Mouse (Mus musculus) forebrain, embryonic 13.5 days (tissue): Measurements from ENCODE around the gene Zdhhc18. TPM values are rescaled to one million over a fixed set of nuclear protein-coding genes. Genes with fewer than 3 reads are reported as not detected.
"Not testable (repeated sequence)": the region's sequence is repeated elsewhere in the genome, so short reads cannot be mapped to it uniquely, and the experiment has no call there.

Source experiments
- ATAC-seq: fragments of 200-750 bp; cut with Nextera tagmentation; 2 replicates; pipeline ENCODE4 v1.8.0; 2017
- H3K27ac ChIP-seq: fragments of 300-500 bp; sonication (generic); 2 replicates; pipeline ENCODE4 v1.5.1; 2015; ENCODE audit warnings: inconsistent platforms, mild to moderate bottlenecking, moderate library complexity
- H3K27me3 ChIP-seq: fragments of 300-500 bp; sonication (generic); 2 replicates; pipeline ENCODE4 v1.6.1; 2015; ENCODE audit warnings: mild to moderate bottlenecking, inconsistent platforms
- H3K36me3 ChIP-seq: fragments of 300-500 bp; sonication (generic); 2 replicates; pipeline ENCODE4 v1.6.1; 2015; ENCODE audit warnings: mild to moderate bottlenecking, inconsistent platforms; ENCODE audit not compliant: poor library complexity, severe bottlenecking
- H3K4me1 ChIP-seq: fragments of 300-500 bp; sonication (generic); 2 replicates; pipeline ENCODE4 v1.6.1; 2015; ENCODE audit warnings: inconsistent platforms
- H3K4me2 ChIP-seq: fragments of 300-500 bp; sonication (generic); 2 replicates; pipeline ENCODE4 v1.6.1; 2015; ENCODE audit warnings: inconsistent platforms, mild to moderate bottlenecking, moderate library complexity
- H3K4me3 ChIP-seq: fragments of 300-500 bp; sonication (generic); 2 replicates; pipeline ENCODE4 v1.5.1; 2015; ENCODE audit warnings: mild to moderate bottlenecking, inconsistent platforms
- H3K9ac ChIP-seq: fragments of 300-500 bp; sonication (generic); 2 replicates; pipeline ENCODE4 v1.6.1; 2015; ENCODE audit warnings: mild to moderate bottlenecking, inconsistent platforms
- H3K9me3 ChIP-seq: fragments of 300-500 bp; sonication (generic); replicated peaks from 2 replicates; pipeline ENCODE4 v1.6.1; 2016; ENCODE audit warnings: inconsistent platforms
- WGBS: fragments of 180-500 bp; shearing (Covaris S2); methylation state at CpG from one replicate; pipeline ENCODE4 v1.1.7; 2015; 5-methylcytosine and 5-hydroxymethylcytosine counted together
- polyA plus RNA-seq: library from polyadenylated mRNA; unstranded; fragments of >200 nt; fragmentation: Nextera tagmentation; extraction: Ambion mirVana; gene quantifications from 2 replicates; pipeline ENCODE4 v1.2.1, GENCODE M21; 2015

The Zdhhc18 gene
- polyA plus RNA-seq, 1 experiment from 2014 or later: 3.2 TPM

DNA sequence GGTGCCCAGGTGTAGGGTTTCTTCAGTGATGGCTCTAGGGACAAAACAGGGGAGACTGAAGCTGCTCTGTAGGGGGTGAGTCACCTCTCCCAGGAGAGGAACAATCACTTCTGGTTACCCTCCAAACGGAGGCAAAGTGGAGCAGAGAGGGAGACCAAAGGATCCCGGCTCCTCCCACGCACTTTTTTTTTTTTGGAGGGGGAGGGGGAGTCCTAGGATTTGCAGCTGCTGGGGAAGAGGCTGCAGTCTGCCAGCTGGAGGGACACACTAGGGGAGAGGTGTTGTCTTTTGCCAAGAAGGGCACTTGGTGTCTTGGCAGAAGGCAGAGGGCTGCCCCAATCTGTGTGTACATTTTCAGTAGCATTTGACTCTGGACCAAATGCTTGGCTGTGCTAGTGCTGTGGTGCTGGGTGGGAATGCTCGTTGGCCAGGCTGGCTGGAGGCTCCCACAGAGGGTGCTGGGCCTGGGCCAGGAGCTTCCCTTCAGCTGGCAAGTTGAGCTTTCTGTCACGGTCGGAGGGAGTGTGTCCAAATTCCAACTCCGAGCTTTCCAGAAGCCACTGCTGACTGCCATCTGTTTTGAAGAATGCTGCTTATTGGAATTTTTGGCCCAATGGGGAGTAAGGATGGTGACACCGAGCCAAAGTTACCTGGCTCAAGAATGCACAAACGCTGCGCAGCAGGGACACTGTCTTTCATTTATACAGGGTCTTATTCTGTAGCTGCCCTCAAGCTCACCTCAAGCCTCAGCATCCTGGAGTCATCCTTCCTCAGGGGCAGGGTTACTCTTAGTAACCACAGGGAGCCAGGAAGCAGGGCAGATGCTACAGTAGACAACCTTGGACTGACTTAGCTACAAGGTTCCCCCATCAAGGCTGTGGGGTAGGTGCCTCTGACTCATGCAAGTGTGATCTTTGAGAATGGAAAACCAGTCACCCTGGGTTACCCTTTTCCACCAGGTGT is 10.5 kb upstream of the Zdhhc18 start:
- Histone ChIP-seq H3K9me3 (no peaks in the 10 kb centered on the region), H3K4me3 (no peak overlapping the region), H3K4me2 (peak overlapping the region; percentile 40), H3K9ac (peak overlapping the region; percentile 36), H3K4me1 (peaks cover 26% of the 10 kb centered on the region), H3K27me3 (no peaks in the 10 kb centered on the region), H3K36me3 (peaks cover 22% of the 10 kb centered on the region), H3K27ac (peak overlapping the region; percentile 78)
- peak; percentile 80 for ATAC-seq
- 17% methylated on average over 10 of the region's 10 CpGs for WGBS

DNA sequence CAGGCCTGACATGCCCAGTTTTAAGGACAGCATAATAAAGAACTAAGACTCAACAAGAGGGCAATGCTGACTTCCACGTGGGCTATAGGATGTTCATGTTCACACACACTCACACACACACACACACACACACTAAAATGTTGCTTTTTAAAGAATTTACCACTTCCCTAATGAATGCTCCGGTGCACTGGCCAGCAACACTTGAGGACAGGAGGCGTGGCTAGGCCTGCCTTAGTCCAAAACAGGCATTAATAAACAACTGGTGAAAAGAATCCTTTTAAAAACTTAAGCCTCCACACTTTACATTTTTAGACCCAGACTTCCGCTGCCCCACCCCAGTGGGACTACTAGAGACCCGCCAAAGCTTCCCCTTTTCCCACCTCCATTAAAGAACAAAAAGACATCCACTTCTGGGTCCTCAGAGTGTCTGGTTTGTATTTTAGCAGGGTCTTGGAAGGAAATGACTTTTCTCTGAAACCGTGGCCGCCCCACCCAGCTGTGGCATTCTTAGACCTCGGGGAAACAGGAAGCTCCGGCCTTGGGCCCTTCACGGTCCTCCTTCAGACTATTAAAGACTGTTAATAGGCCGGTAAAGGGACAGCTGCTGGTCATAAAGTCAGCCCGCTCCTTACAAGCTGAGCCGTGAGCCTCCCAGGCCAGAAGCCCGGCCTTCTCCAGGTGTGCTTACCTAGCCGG is 9.7 kb upstream of the Zdhhc18 start:
- H3K4me3 ChIP-seq: no peak overlapping the region
- H3K9ac ChIP-seq: peak overlapping the region; percentile 36
- no peak for ATAC-seq
- peaks cover 15% of the 10 kb centered on the region; the same call in 1 of the 2 replicates for H3K36me3 ChIP-seq
- peak overlapping the region; percentile 78 for H3K27ac ChIP-seq
- H3K27me3 ChIP-seq: no peaks in the 10 kb centered on the region
- WGBS: 18% methylated on average over 15 of the region's 15 CpGs
- no peaks in the 10 kb centered on the region for H3K9me3 ChIP-seq
- H3K4me2 ChIP-seq: peak overlapping the region; percentile 40
- H3K4me1 ChIP-seq: peaks cover 21% of the 10 kb centered on the region

DNA sequence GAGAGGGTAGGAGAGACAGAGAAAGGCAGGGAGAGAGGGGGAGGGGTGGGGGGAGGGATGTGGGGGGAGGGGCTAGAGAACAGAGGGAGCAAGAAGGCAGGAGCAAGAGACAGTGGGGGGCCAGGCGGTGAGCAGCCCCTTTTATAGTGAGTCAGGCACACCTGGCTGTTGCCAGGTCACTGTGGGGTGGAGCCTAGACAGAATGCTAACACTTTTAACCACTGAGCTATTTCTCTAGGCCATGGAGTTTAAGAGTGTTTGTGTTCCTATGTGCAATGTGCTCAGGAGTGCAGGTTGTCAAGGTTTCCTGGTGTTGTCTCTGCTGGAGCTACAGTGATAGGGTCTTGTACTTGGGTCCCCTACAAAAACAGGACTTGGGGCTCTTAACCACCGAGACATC is 8.8 kb upstream of the Zdhhc18 start:
- Histone ChIP-seq H3K27ac (no peak overlapping the region), H3K27me3 (no peaks in the 10 kb centered on the region), H3K9me3 (no peaks in the 10 kb centered on the region), H3K4me1 (peaks cover 21% of the 10 kb centered on the region), H3K4me2 (no peak overlapping the region), H3K4me3 (no peak overlapping the region), H3K9ac (no peak overlapping the region), H3K36me3 (peaks cover 11% of the 10 kb centered on the region; the same call in 1 of the 2 replicates)
- no peak for ATAC-seq
- WGBS: 35% methylated on average over 2 of the region's 2 CpGs

DNA sequence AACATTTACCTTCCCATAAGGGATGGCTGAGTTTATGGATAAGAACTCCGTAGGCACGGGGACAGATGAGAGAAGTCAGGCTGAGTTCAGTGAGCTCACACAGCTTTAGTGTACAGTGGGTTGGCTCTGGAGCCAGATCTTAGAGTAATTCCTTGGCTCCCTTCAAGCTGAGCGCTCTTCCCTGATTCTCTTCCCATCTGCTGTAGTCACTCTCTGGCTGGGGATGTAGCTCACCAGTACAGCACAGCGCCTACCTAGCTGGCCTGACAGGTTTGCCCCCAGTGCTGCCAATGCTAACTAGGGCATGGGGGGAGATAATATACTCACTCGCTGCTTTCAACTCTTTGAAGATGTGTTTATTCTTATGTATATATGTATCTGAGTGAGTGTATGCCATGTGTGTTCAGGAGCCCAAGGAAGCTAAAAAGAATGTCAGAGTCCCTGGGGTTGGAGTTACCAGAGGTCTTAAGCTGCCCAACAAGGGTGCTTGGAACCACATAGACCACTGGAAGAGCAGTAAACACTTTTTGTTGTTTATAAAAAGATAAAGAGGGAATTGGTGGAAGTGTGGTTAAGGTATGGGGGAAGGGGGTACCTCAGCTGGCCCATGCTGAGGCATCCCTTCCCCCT is 8.0 kb upstream of the Zdhhc18 start:
- WGBS: 50% methylated on average over 5 of the region's 5 CpGs
- H3K4me3 ChIP-seq: no peak overlapping the region
- H3K9me3 ChIP-seq: no peaks in the 10 kb centered on the region
- H3K4me1 ChIP-seq: peaks cover 21% of the 10 kb centered on the region
- H3K9ac ChIP-seq: no peak overlapping the region
- ATAC-seq: no peak
- H3K27me3 ChIP-seq: no peaks in the 10 kb centered on the region
- H3K27ac ChIP-seq: no peak overlapping the region
- H3K36me3 ChIP-seq: peaks cover 11% of the 10 kb centered on the region; the same call in 1 of the 2 replicates
- H3K4me2 ChIP-seq: no peak overlapping the region

DNA sequence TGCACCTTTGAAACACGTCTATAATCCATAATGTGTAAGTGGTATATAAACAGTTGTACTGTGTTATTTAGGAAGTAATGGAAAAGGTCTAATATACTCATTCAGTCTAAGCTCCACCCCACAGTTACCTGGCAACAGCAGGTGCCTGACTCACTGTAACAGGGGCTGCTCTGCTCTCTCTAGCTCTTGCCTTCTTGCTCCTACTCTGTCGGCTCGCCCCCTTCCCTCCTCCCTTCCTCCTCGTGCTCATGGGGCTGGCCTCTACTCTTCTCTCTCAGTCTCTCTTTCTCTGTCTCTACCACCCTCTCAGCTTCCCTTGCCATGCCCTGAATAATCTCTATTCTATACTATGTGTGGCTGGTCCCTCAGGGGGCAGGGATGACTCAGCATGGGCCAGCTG is 7.0 kb upstream of the Zdhhc18 start:
- Histone ChIP-seq H3K27ac (no peak overlapping the region), H3K36me3 (peaks cover 2% of the 10 kb centered on the region; the same call in 1 of the 2 replicates), H3K4me1 (peaks cover 21% of the 10 kb centered on the region), H3K9ac (no peak overlapping the region), H3K4me3 (no peak overlapping the region), H3K27me3 (no peaks in the 10 kb centered on the region), H3K9me3 (no peaks in the 10 kb centered on the region), H3K4me2 (no peak overlapping the region)
- ATAC-seq: no peak
- WGBS: 15% methylated on average over 4 of the region's 4 CpGs

DNA sequence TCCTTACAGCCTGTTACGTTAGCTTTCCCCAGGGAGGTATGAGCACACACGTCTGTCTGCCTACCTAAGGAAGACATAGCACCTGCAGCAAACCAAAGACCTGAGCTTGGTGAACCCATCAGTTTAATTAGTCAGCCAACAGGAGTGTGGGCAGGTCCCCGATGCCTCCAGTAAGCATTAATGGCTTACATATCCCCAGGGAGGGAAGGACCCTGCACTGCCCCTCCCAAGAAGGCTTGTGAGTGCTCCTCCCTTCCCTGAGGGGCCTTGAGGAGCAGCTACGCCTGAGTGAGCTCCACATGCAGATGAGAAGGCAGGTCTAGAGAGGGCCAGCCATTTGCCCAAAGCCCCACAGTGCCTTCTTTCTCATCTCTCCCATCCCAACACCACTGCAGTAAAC is 6.3 kb upstream of the Zdhhc18 start:
- no peak overlapping the region for H3K4me2 ChIP-seq
- no peaks in the 10 kb centered on the region for H3K36me3 ChIP-seq
- H3K4me1 ChIP-seq: peaks cover 21% of the 10 kb centered on the region
- H3K27ac ChIP-seq: no peak overlapping the region
- no peak overlapping the region for H3K9ac ChIP-seq
- no peak for ATAC-seq
- WGBS: 55% methylated on average over 4 of the region's 4 CpGs
- H3K4me3 ChIP-seq: no peak overlapping the region
- no peaks in the 10 kb centered on the region for H3K9me3 ChIP-seq
- no peaks in the 10 kb centered on the region for H3K27me3 ChIP-seq

DNA sequence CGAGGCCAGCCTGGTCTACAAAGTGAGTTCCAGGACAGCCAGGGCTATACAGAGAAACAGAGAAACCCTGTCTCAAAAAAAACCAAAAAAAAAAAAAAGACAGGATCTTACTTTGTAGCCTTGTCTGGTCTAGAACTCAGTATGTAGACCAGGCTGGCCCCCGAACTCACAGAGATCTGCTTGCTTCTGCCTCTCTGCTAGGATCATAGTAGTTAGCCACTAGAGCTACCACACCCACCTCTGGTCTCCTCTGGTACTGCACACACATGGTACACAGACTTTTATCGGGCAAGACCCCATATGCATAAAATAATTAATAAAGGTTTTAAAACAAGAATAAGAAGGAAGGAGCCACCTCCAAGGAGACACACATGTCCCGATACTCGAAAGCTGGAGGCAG is 4.1 kb upstream of the Zdhhc18 start:
- H3K27ac ChIP-seq, H3K4me3 ChIP-seq, H3K4me1 ChIP-seq, ATAC-seq, H3K4me2 ChIP-seq, H3K27me3 ChIP-seq, H3K36me3 ChIP-seq, H3K9ac ChIP-seq, H3K9me3 ChIP-seq: not testable (repeated sequence)
- 96% methylated on average over 5 of the region's 5 CpGs for WGBS

DNA sequence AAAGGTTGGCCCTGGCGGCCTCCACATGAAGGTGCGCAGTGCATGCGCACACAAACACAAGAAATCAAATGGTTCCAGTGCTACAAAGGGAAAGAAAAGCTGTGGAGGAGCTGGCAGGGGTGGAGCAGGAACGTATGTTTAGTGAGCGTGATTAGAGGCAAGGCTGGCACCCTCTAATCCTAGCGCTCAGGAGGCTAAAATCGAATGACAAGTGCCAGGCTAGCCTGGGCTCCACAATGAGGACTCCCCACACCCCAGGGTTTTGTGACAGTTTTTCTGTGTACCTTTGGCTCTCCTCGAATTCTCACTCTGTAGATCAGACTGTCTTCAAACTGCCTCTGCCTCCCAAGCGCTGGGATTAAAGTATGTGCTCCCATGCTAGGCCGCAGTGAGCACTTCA is 2.8 kb upstream of the Zdhhc18 start:
- no peak overlapping the region for H3K4me3 ChIP-seq
- no peaks in the 10 kb centered on the region for H3K9me3 ChIP-seq
- no peaks in the 10 kb centered on the region for H3K27me3 ChIP-seq
- no peaks in the 10 kb centered on the region for H3K4me1 ChIP-seq
- 77% methylated on average over 10 of the region's 10 CpGs for WGBS
- H3K9ac ChIP-seq: no peak overlapping the region
- H3K36me3 ChIP-seq: no peaks in the 10 kb centered on the region
- H3K4me2 ChIP-seq: no peak overlapping the region
- H3K27ac ChIP-seq: no peak overlapping the region
- ATAC-seq: no peak

DNA sequence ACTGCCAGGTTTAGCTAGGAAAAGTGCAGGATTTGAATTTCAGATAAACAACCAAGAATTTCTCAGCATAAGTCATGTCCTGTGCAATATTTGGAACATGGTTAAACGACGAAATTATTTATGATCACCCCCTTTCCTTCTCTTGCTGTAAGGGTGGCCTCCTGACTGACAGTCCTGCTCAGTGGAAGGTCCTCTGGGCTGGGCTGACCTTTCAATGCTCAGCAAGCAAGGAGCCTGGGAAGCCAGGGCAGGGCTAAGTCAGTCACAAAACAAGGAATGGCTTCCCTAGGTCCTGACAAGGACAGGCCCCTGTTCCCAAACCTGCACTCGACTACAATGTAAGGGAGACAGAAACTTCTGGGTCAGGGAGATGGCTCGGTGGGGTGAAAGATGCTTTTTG is 2.0 kb upstream of the Zdhhc18 start:
- 71% methylated on average over 4 of the region's 4 CpGs for WGBS
- H3K9me3 ChIP-seq: no peaks in the 10 kb centered on the region
- no peak for ATAC-seq
- H3K27ac ChIP-seq: no peak overlapping the region
- H3K9ac ChIP-seq: no peak overlapping the region
- no peak overlapping the region for H3K4me3 ChIP-seq
- no peaks in the 10 kb centered on the region for H3K4me1 ChIP-seq
- H3K27me3 ChIP-seq: no peaks in the 10 kb centered on the region
- H3K36me3 ChIP-seq: no peaks in the 10 kb centered on the region
- H3K4me2 ChIP-seq: no peak overlapping the region

DNA sequence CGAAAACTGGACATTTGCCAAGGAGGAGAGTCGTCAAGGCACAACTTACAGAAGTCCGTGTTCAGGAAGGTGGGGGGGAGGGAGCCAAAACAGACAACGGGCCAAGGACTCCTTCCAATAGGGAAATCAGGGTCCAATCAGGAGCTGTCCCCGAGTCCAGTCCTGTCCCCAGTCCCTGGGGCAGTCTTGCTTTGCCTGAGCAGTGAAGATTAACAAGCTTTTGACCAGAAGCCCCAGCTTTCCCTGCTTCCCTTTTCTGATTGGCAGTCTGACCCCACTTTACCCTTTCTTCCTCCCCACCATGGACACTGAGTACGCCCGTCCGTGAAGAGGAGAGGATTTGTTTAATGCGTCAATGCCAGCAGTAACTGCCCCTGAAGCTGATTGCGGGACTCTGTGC is 1.5 kb upstream of the Zdhhc18 start:
- H3K9me3 ChIP-seq: no peaks in the 10 kb centered on the region
- H3K9ac ChIP-seq: no peak overlapping the region
- H3K4me1 ChIP-seq: no peaks in the 10 kb centered on the region
- whole genome bisulfite sequencing: 52% methylated on average over 10 of the region's 10 CpGs
- H3K27ac ChIP-seq: no peak overlapping the region
- no peak overlapping the region for H3K4me2 ChIP-seq
- H3K27me3 ChIP-seq: no peaks in the 10 kb centered on the region
- ATAC-seq: no peak
- H3K36me3 ChIP-seq: no peaks in the 10 kb centered on the region
- no peak overlapping the region for H3K4me3 ChIP-seq

DNA sequence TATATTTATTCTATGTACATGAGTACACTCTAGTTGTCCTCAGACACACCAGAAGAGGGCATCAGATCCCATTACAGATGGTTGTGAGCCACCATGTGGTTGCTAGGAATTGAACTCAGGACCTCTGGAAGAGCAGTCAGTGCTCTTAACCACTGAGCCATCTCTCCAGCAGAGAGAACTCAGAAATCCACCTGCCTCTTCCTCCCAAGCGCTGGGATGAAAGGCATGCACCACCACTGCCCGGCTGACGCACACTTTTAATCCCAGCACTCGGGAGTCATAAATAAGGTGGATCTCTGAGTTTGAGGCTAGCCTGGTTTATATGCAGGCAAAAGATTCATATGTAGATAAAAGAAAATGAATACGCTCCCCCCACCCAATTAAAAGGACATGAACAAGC is 490 bp downstream of the Zdhhc18 start:
- peak overlapping the region; percentile 25; the same call in 1 of the 2 replicates for H3K4me2 ChIP-seq
- H3K9me3 ChIP-seq, H3K4me1 ChIP-seq, H3K36me3 ChIP-seq, H3K27ac ChIP-seq, H3K9ac ChIP-seq, H3K27me3 ChIP-seq, ATAC-seq, H3K4me3 ChIP-seq: not testable (repeated sequence)
- WGBS: 84% methylated on average over 5 of the region's 5 CpGs

DNA sequence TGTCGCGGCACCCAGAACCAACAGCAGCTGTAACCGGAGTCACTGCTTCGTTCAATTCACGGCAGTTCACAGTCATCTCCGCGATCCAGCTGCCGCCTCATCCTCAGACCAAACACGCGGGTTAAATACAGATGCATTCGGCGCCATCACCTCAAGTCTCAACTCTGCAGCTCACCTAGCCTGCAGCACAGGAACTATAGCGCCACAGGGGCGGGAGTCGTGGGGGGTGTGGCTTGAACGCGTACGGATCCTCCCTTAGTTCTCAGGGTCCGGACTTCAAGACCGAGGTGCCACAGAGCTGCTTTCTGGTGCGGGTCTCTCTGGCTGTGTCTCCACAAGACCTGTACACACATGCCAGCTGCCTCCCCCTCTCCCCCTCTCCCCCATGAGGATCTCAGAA is 4.3 kb downstream of the Zdhhc18 start:
- Histone ChIP-seq H3K9ac (no peak overlapping the region), H3K27me3 (no peaks in the 10 kb centered on the region), H3K4me1 (no peaks in the 10 kb centered on the region), H3K36me3 (no peaks in the 10 kb centered on the region), H3K4me3 (no peak overlapping the region), H3K27ac (no peak overlapping the region), H3K4me2 (no peak overlapping the region), H3K9me3 (peaks cover 11% of the 10 kb centered on the region; the same call in 1 of the 2 replicates)
- WGBS: 40% methylated on average over 21 of the region's 21 CpGs
- ATAC-seq: no peak
